Mouse (Mus musculus) stomach, postnatal 0 days (tissue): Measurements from ENCODE around the gene Cyp4a31.
"Not testable (repeated sequence)": the region's sequence is repeated elsewhere in the genome, so short reads cannot be mapped to it uniquely, and the experiment has no call there.

Source experiments
- CTCF ChIP-seq: IDR thresholded peaks from 2 replicates; pipeline ENCODE4 v1.5.1; 2016; ENCODE audit warnings: antibody characterized with exemption, low read depth, mild to moderate bottlenecking, moderate library complexity
- EP300 ChIP-seq: optimal IDR thresholded peaks from 2 replicates; pipeline ENCODE3; 2016; ENCODE audit warnings: antibody characterized with exemption

DNA sequence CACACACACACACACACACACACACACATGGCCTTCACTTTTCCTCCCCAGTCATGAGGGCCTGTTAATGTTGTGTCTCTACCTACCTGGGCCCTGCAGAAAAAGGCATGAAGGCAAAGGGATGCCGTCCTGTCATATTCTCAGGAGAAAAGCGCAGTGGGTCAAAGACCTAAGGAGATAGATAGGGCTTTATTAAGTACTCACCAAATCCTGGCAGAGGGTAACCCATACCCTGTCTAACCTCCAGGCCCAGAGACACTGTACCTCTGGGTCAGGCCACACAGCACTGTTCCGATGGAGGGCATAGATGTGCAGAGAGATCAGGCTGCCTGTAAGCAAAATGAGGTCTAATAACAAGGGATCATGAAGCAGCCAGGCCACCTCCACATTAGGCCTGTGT is 62.1 kb downstream of the Cyp4a31 start:
- not testable (repeated sequence) for TF ChIP-seq EP300, CTCF
